Mouse (Mus musculus): ENCODE measurements around the gene Tufm.

GRCm38 (mm10) chr7:126519513-126519912, 32.4 kb downstream of the Tufm start:
- TF ChIP-seq POLR2A (IDR thresholded peaks at IDR 0.05; ENCODE audit: borderline replicate concordance, insufficient read depth, low read length) (no peak), CTCF (IDR thresholded peaks at IDR 0.05; ENCODE audit: borderline replicate concordance, insufficient read depth, low read depth, low read length) (no peak)

Measured in cerebellum, adult 2 months (tissue).